Mouse (Mus musculus) CD4-positive, CD25-positive, alpha-beta regulatory T cell, adult 4 months (primary cell): ENCODE data around the gene Tead3. TPM values are rescaled to one million over a fixed set of nuclear protein-coding genes. Genes with fewer than 3 reads are reported as not detected.
"Not testable (repeated sequence)": the region's sequence is repeated elsewhere in the genome, so short reads cannot be mapped to it uniquely, and the experiment has no call there.

Experiments used
- ATAC-seq: one replicate; pipeline ENCODE4 v1.8.0; 2017
- polyA plus RNA-seq, 2 experiments: library from polyadenylated mRNA; unstranded; fragments of 100-300 nt; shearing (Covaris generic); gene quantifications; one replicate each; pipeline ENCODE4 v1.2.1; 2017

Tead3 gene
- polyA plus RNA-seq, 2 experiments from 2014 or later = not detected

DNA sequence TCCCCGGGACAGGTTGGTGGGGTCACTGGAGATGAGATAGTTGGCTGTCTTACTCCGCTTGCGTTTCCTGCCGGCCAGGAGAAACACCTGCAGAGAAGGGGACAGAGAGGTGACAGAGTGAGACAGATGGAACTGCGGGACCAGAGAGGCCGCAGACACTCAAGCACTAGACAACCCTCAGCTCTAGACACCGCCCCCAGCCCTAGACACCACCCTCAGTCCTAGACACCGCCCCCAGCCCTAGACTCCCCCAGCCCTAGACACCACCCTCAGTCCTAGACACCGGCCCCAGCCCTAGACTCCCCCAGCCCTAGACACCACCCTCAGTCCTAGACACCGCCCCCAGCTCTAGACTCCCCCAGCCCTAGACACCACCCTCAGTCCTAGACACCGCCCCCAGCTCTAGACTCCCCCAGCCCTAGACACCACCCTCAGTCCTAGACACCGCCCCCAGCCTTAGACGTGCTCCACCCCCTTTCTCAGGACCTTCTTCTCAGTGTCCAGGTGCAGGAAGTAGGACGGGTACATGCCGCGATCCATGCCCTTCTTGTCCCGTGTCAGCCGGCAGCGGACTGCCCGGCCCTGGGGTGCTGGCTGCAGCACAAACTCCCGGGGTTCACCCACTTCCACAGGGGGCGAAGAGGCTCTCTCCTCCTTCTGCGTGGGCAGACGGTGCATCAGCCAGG, 8.1 kb upstream of the Tead3 start:
- ATAC-seq = not testable (repeated sequence)

DNA sequence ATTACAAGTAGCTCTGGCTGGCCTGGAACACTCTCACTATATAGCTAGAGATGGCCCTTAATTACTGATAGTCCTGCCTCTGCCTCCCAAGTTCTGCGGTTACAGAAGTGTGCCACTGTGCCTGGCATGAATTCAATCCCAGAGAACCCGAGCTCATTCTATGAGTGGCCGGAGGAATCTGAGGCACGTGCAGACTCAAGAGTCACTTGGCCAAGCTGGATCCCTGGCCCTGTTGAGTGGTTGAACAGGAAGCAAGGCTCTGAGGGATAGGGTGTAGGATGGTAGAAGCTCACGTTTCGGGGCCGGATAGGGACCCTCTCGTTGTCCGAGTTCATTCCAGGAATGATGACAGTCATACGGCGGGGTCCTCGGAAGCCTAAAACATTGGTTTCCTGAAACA, 5.3 kb upstream of the Tead3 start:
- ATAC-seq = no peak

DNA sequence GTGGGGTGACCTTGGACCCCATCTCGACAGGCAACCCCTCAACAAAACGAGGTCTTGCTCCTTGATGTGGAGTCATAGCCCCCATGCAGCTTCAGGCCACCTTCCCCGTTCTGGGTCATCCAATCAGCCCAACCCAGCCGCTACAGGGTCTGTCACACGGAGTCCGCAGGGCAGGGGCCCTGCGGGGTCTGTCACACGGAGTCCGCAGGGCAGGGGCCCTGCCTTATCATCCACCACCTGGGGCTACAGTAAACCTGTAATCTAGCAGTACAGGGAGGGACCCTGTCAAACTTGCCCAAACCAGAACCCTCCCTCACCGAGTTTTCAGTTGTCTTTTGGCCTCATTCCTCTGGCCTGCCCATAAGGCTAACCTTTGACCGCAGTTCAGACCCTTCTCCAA, 1.4 kb upstream of the Tead3 start:
- ATAC-seq = no peak

DNA sequence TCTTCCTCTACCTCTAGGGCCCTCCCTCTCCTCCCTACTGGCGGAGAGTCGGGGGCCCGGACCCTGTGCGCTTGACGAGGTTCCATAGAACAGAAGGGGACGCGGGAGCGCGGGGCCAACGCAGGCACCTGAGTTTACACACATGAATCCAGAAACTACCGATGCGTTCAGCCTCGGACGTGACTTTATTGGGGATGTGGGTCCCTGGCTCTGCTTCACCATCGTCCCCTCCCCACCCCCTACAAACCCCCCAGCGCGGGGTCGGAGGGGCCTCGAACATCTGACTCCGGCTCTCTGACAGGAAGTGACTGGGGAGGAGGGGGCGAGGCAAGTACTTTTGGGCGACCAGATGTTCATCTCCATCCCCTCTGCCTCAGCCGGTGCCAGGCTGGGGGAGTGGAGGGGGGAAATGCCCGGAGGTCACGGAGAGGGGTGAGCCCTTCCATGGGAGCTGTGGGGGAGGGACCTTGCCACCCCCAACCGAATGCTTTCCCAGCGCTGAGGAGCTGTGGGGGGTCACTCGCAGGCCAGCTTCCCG, 805 bp upstream of the Tead3 start:
- no peak for ATAC-seq

DNA sequence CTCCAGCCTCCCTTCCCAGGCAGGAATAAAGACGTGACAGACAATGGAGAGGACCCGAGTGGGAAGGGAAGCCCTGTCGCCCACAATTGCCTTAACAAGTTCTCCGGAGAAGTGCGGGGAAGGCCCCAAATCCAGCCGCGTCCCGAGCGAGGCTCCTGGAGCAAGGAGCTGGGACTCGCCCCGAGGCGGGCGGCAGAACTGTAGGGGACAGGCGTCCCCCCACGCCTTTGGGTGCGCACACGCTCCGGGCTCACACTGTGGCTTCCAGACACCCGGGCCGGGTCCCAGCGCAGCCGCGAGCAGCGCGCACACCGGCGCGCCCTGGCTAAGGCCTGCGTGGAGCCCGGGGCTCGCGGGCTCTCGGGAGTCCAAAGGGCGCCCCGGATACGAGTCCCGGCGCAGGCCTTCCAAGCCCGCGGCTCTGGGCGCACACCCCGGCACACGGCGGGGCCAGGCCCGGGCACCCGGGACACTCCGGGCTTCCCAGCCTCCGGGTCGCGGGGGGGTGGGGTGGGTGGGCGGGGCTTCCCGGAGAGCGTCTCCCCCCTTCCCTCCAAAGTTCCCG, 634 bp downstream of the Tead3 start:
- ATAC-seq = no peak

DNA sequence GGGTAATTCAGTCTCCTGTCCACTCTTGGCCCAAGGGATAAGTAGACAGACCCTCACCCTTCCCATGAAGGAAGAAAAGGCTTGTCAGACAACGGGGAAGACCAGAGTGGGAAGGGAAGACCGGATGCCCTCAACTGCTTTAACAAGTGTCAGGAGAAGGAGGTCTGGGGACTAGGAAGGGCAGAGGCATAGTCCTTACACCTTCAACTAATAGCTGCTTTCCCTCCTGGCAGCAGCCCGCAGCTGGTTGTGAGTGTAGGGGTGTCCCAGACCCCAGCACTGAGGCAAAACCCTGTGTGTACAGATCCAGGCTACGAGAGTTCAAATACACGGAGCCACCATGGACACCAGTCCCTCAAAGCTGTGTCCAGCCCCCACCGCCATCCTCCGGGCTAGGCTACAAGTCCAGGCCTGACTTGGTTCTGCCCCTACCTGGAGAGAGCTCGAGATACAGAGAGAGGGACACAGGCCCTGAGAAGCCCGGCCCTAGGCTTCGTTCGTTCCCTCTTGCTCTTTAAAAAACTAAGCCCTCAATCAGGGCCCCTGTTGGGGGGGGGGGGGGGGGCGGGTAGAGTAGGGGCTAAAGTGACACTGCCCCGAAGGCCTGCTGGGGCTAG, 1.2 kb downstream of the Tead3 start:
- no peak for ATAC-seq

DNA sequence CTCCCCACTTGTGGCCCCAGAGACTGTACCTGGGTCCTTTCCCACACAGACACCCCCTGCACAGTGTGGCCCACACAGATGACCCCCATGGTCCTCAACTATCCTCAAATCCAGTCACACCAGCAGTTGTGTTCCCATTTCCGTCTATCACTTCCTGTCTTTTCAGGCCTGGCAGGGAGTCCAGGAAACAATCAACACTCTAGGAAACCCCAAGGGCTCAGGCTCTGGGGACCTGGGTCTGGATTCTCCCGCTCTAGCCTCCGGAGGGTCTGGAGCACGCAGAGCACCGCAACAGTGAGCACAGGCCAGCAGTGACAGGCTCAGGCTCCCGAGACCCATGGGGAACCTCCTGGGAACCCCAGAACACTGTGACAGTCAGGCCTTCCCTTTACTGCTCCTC, 2.4 kb downstream of the Tead3 start:
- ATAC-seq = no peak

DNA sequence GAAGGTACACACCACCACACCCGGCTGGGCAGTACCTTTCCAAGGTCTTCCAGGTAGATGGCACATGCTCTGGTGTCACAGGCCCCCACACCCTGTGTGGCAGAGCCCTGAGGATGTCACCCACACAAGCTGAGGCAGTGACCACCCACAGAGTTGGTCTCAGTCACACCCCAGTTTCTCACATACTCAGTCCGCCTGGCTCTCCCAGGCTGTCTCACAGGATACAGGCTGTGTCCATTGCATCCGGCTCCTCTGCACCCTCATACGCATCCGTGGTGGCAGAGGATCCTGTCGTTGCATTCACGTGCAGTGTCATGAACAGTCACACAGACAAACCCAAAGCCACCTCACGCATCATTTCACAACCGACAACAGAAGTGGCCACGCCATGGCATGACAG, 3.3 kb downstream of the Tead3 start:
- ATAC-seq = no peak

DNA sequence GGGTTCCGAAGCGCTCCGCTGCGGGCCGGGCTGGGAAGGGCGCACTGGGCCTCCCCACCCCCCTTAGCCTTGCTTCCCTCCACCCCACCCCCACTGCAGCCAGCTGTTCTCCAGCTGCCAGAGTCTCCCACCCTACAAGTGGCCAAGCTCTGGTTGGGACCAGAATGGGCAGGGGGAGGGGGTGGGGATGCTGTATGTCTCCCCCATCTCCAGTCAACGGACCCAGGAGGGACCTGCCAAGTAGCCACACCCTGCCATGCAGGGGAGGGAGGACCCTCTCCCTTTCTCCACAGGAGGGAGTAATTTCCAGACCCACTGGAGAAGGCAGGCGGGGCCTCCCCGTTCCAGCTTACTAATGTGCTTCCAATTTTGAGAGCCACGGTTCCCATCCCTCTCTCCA, 4.7 kb downstream of the Tead3 start:
- ATAC-seq = no peak

DNA sequence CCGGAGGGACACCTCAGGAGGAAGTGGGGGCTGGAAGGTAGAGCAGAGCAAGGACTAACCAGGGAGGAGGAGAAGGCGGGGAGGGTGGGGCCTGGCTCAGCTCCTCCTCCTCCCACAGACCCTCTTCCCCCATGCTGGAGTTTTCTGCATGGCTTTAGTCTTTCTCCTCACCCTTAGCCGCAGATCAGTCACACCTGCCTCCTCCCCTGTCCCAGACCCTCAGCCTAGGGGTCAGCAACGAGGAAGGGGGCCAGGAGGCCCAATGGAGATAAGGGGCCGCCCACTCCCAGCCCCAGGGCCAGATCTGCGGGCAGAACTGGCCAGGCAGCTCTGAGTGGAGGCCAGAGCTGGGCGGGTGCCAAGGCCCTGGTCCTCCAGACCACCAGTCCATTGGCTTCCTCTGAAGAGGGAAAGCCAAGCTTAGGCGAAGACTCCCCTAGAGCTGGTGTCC, 5.3 kb downstream of the Tead3 start:
- ATAC-seq = no peak

DNA sequence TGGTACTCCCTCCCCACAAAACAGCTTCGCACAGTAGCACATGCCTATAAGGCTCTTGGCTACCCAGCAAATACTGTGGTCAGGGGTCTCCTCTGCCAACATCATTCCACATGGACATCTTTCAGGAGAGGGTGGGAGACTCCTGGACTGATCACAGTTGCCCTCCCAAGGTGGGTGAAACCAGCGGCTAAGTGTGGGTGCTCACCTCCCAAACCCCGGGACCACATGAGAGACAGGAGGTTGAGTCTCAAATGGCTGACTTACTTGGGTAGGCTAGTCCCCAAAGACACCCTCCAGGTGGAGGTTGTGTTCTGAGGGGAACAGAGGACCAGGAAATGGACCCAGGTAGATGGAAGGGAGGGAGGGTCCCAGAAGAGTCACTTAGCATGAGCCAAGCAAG, 5.9 kb downstream of the Tead3 start:
- no peak for ATAC-seq

DNA sequence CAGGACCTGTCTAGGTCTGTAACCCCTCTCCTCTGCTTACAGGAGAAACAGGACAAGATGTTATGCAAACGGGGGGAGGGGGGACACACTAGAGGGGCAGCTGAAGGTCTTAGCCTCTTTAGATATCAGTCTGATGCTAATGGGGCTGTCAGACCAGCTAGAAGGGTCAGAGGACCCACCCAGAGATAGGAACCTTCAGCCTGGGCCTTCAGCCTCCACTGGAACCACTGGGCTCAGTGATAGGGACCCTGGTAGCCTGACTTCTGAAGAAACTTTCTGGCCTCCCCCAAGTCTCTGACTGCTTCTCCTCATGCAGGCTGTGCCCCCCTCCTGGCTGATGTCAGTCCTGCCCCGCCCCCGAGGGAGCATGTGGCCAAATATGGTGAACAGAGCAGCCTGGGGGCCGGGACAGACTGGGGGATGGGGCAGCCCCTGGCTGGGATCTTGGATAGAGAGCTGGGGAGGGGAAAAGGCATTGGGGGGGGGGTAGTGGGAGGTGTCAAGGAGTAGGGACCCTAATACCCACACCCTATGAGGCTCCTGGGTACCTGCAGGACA, 6.5 kb downstream of the Tead3 start:
- no peak for ATAC-seq

DNA sequence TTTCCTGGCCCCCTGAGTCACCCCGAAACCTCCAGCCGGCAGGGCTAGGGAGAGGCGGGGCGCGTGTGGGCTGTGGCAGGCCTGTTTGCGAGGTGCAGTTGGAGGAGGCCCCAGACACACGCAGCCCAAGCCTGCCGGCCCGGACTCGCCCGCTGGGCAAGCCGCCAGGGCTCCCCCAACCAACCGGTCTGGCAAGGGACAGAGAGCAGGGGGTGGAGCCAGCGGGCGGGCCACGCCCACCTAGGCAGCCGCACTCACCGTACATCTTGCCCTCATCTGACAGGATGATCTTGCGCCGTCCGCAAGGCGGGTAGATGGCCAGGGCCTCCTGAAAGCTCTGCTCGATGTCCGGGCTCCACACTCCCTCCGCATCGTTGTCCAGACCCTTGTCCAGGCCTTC, 9.5 kb downstream of the Tead3 start:
- ATAC-seq = no peak

DNA sequence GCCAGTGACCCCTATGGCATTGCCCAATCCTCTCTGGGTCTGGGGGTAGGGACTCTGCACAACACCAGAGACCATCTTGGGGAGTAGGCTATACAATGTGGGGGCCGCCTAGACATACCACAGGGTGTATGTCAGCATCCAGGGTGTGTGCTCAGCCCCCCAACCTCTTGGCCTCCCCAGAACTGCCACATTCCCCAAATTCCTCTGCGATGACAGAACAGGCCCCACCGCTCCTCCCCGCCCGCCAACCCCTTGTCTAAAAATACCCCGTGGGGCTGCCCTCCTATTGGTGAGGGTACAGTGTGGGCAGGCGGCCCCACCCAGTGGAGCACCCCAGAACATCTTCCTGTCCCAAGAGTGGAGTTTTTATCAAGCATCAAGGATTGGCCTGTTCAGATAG, 10.0 kb downstream of the Tead3 start:
- no peak for ATAC-seq

DNA sequence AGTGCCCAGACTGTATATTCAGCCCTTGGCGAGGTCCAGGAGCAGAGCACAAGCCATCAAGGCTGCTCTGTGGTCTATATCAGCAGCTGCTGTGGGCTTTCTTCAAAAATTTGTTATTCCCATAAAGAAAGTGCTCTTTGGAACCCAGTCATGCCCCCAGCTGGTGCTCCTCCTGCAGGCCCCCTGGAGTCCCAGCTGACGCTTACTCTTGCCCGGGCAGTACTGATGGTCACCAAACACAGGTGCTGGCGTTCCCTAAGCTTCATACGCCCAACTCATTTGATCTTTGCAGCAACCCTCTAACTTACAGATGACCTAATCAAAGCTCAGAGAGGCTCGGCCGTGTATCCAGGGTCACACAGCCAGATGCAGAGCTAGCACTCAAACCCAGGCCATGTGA, 13.1 kb downstream of the Tead3 start:
- no peak for ATAC-seq

DNA sequence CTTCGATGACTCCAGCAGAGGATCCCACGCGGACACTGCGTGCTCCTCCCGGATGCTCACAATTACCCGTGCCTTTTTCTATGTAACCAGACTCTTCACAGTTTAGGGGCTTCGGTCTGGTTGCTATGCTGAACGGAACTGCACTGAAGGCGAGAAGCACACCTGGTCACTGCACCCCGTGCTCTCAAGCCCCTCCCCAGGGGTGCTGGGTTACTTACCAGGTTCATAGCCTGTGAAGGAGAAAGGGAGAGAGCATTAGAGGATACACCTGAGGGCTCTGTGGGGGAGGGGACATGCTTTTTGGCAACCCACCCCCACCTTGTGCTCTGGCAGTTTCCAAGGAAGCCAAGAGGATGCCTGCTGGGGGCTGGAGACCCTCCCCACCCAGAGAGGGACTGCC, 15.3 kb downstream of the Tead3 start:
- ATAC-seq = no peak

DNA sequence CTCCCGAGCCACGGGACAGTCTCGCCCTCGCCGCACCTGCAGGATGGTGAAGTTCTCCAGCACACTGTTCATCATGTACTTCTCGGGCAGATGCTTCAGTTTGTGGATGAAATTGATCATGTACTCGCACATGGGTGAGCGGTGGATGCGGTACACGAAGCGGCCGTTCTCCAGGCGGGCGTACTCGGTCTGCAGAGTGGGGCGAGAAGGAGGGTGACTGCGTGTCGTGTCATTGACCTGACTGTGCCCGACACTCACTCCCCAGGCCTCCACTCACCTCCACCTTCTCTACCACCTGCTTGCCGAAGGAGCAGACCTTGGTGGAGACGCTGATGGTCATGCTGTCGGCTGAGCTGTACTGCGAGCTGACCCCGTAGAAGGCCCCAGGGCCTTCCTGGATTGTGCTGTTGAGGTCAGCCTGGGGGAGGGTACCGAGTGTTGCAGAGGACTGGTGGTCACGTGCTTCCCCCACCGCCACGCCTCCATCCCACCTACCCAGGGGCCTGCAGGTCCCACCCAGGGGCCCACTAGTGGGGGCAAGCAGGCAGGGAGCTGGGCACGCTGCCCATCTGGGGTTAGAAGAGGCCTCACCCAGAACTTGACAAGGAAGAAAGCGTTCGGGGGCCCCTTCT, 17.6 kb downstream of the Tead3 start:
- no peak for ATAC-seq

DNA sequence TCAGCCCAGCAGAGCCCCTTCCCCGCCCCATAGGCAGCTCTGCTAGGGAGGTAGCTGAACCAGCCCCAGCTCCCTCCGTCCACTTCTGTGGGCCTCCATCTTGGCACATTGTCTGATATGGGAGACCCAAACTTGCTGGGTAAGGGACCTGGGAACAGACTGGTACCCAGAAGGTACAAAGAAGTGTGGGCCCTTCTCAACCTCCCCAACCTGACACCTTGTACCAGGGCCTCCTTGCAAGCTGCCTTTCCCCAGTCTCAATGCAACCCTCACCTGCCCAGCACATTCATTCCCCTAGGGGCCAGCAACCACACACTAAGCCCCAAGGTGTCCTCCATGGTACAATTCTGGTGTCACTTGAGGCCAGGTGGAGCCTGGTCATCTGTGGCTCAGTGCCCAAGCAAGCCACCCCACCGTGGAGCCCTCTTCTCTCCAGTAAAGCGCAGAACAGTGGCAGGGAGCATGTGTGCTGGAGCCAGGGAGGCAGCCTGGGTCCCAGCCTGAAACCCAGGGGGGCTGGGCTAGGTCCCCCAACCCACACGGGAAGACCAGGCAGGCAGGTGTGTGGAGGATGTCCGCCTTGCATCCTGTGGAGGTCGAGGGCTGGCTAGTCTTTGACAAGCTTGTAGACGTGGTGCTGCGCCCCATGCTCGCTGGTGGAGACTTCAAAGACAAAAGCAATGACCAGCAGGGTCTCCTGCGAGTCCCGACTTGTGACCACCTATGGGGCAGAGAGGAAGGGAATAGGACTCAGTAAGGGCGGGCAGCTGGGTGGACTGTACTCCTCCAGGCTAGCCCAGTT, 18.3 kb downstream of the Tead3 start:
- ATAC-seq = no peak

DNA sequence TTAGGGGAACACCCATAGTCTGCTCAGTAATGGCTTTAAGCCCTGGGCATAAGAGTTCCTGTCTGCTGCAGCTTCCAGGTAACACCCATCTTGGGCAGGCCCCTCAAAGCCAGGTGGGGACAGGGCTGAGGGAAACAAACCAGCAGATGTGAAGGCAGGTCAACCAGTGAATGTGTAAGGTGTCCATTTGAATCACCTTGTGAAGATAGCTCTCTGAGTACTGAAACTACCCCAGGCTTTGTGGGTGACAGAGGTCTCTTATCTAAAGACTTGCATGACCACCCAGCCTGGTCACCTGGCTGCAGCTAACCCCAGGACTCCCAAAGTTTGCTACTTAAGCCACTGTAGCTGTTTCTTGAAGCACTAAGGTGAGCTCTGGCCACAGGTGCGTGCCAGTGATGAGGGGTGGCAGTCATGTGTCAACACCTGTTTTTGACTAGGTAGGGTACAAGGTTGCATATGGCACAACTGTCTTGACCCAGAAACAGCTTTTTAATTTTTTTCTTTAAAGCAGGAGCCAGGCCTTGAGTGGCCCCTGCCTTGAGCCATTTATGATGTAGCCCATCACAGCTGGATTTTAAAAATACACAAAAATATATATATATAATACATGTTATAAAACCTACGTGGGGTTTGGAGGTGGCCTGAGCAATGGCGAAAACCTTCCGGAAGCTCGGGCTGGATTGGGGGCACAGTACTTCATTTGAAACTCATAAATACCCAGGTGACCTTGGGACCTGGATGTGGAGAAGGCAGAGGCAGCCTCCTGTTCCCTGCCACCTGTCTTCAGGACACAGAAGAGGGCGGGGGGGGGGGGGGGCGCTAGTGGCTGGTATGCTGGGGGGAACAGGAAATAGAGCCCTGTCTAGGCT, 19.1 kb downstream of the Tead3 start:
- ATAC-seq = no peak

DNA sequence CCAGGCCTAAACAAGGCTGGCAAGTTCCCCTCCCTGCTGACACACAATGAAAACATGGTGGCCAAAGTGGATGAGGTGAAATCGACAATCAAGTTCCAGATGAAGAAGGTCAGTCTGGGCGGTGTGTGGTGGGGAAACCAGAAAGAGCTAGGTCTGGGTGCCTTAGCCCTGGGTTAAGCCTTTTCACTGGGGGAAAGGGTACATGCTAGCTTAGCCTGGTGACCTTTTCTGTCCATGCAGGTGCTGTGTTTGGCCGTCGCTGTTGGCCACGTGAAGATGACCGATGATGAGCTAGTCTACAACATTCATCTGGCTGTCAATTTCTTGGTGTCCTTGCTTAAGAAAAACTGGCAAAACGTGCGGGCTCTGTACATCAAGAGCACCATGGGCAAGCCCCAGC, 20.0 kb downstream of the Tead3 start:
- not testable (repeated sequence) for ATAC-seq

DNA sequence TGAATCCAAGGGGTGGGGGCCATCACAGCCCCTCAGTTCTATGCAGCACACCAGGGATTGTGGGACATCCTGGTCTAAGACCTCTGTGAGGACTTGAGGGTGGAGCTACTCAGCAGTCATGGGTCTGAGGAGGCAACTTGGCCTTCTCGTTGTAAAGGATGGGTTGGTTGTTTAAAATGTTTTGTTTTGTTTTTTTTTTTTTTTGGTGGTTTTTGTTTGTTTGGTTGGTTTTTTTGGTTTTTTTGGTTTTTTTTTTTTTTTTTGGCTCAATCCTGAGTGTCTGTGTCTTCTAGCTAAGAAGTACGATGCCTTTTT, 20.4 kb downstream of the Tead3 start:
- no peak for ATAC-seq
